8 mouse cellular contexts compared by ENCODE assay signal in the genomic region with DNA sequence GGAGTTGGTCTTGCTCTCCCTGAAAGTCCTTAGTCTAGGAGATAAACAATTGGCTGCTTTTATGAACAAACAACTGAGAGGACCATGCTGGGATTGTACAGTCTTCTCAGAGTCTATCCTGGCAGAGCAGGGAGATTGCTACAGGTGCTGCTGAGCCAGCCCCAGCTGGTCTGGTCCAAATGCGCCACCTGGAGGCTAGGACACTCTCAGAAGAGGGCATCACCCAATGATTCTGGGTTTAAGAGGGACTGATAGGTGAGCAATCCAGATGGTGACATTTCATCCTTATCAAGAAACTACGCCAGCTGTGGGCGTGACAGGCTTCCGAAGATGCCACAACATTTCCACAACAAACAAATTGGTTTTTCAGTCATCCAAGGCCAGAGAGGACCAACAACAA. TPM values are rescaled to one million over a fixed set of nuclear protein-coding genes. Genes with fewer than 3 reads are reported as not detected.
DNase-seq lines count a peak whose midpoint lies in the region; ATAC-seq and TF ChIP-seq lines count a peak whose summit lies in the region.

No protein-coding gene starts in this region.

- H3K4me3 ChIP-seq in kidney, adult 2 months (ENCODE audit: insufficient read depth, low read depth, low read length) = no peak overlapping the region
- no peak overlapping the region for H3K4me3 ChIP-seq in limb, embryonic 10.5 days
- H3K4me3 ChIP-seq in midbrain, postnatal 0 days (ENCODE audit: low read depth, low read length) = no peak overlapping the region

- H3K9ac ChIP-seq in midbrain, postnatal 0 days (replicated peaks; ENCODE audit: low read length, poor library complexity, severe bottlenecking) = no peak overlapping the region

- peak; percentile 40 for DNase-seq in gastrocnemius, adult 18-20 months (ENCODE audit: low spot score)
- DNase-seq in gastrocnemius, adult 8-10 months (ENCODE audit: low spot score in 2 of 2) = no peak
- DNase-seq in cerebellum, adult 8-10 months = peak; percentile 35
- peak; percentile 72 for DNase-seq in kidney, adult 2 months
- peak; percentile 74 for DNase-seq in limb, embryonic 10.5 days (ENCODE audit: low spot score)
- peak; percentile 71 for DNase-seq in midbrain, postnatal 0 days (ENCODE audit: low spot score)
- peak; percentile 50 for DNase-seq in splenic B cell, adult 2 months (ENCODE audit: low read depth, low spot score)

- peak; percentile 81 for TF ChIP-seq CTCF in kidney, adult 2 months (conservative IDR thresholded peaks at IDR 0.05; ENCODE audit: insufficient read depth, insufficient read length, low read depth, low read length)
- TF ChIP-seq CTCF in midbrain, postnatal 0 days (IDR thresholded peaks at IDR 0.05) = peak; percentile 85

- no peaks in the 10 kb centered on the region for H3K4me1 ChIP-seq in kidney, adult 2 months (ENCODE audit: control insufficient read depth, insufficient read depth, low read length)
- no peaks in the 10 kb centered on the region for H3K4me1 ChIP-seq in limb, embryonic 10.5 days
- H3K4me1 ChIP-seq in midbrain, postnatal 0 days (ENCODE audit: insufficient read depth, low read length) = no peaks in the 10 kb centered on the region

- TF ChIP-seq POLR2A in kidney, adult 2 months (IDR thresholded peaks at IDR 0.05; ENCODE audit: low read depth, low read length) = no peak

- no peaks in the 10 kb centered on the region for H3K27me3 ChIP-seq in kidney, adult 2 months (replicated peaks; ENCODE audit: control insufficient read depth, insufficient read depth, low read length)
- H3K27me3 ChIP-seq in limb, embryonic 10.5 days (ENCODE audit: low read depth, poor library complexity, severe bottlenecking) = no peaks in the 10 kb centered on the region
- no peaks in the 10 kb centered on the region for H3K27me3 ChIP-seq in midbrain, postnatal 0 days (ENCODE audit: insufficient read depth, low read length)
- no peaks in the 10 kb centered on the region for H3K27me3 ChIP-seq in splenic B cell, adult 2 months (ENCODE audit: control insufficient read depth, insufficient read depth, low read length, poor library complexity, severe bottlenecking)

- H3K4me2 ChIP-seq in midbrain, postnatal 0 days (ENCODE audit: low read depth, low read length, poor library complexity, severe bottlenecking) = no peak overlapping the region

- H3K27ac ChIP-seq in kidney, adult 2 months (ENCODE audit: insufficient read depth, low read depth, low read length) = no peak overlapping the region
- no peak overlapping the region for H3K27ac ChIP-seq in limb, embryonic 10.5 days
- no peak overlapping the region for H3K27ac ChIP-seq in midbrain, postnatal 0 days (ENCODE audit: low read depth, low read length)

- ATAC-seq in frontal cortex, adult (ENCODE audit: low TSS enrichment) = peak; percentile 98
- ATAC-seq in midbrain, postnatal 0 days (ENCODE audit: low FRiP score) = no peak

- no peaks in the 10 kb centered on the region for H3K9me3 ChIP-seq in limb, embryonic 10.5 days (replicated peaks)
- no peaks in the 10 kb centered on the region for H3K9me3 ChIP-seq in midbrain, postnatal 0 days (ENCODE audit: low read length)

- 35% methylated on average over 4 of the region's 4 CpGs for WGBS in kidney, adult 2 months
- WGBS in limb, embryonic 10.5 days = 48% methylated on average over 4 of the region's 4 CpGs
- WGBS in midbrain, postnatal 0 days = 52% methylated on average over 4 of the region's 4 CpGs

- H3K36me3 ChIP-seq in kidney, adult 2 months (ENCODE audit: control insufficient read depth, insufficient read depth, low read length) = no peaks in the 10 kb centered on the region
- no peaks in the 10 kb centered on the region for H3K36me3 ChIP-seq in limb, embryonic 10.5 days
- no peaks in the 10 kb centered on the region for H3K36me3 ChIP-seq in midbrain, postnatal 0 days (ENCODE audit: insufficient read depth, low read length)
- H3K36me3 ChIP-seq in splenic B cell, adult 2 months (ENCODE audit: control insufficient read depth, insufficient read depth, low read length, poor library complexity, severe bottlenecking) = no peaks in the 10 kb centered on the region

RNA-seq across cellular contexts. Expression of a gene that starts 51.2 kb away (rescaled TPM):
- 10 to 100 TPM; 28.2 to 32.6 TPM for total RNA-seq in gastrocnemius, adult 18-20 months (2021)
- total RNA-seq in gastrocnemius, adult 8-10 months (2022) = 10 to 100 TPM; 26.0 to 32.8 (median 29.7) TPM
- polyA plus RNA-seq in kidney, adult 2 months (2012; rRNA removed) = 3.9 and 4.5 TPM in 2 replicates
- 98.8 and 110 TPM in 2 replicates for polyA plus RNA-seq in limb, embryonic 10.5 days (2016; fragmentation: Nextera tagmentation; extraction: Ambion mirVana)
- 30.5 and 36.5 TPM in 2 replicates for total RNA-seq in midbrain, postnatal 0 days (2014; rRNA removed)
- polyA plus RNA-seq in midbrain, postnatal 0 days (2015; fragmentation: Nextera tagmentation; extraction: Ambion mirVana) = 23.8 and 28.9 TPM in 2 replicates

Comparison
In these comparisons a context has a peak if more than half of its experiments do, and no peak if none do; other contexts are left out.
1. DNase-seq: peak in gastrocnemius, adult 18-20 months (single experiment), cerebellum, adult 8-10 months (single experiment), kidney, adult 2 months (single experiment), limb, embryonic 10.5 days (single experiment), midbrain, postnatal 0 days (single experiment) and splenic B cell, adult 2 months (single experiment); none in gastrocnemius, adult 8-10 months (0 of 2).